Mouse (Mus musculus): Measurements from ENCODE around the gene Lamb3. TPM values are rescaled to one million over a fixed set of nuclear protein-coding genes. Genes with fewer than 3 reads are reported as not detected.

The Lamb3 gene
- total RNA-seq, 4 experiments from 2014 or later, result 10.7 to 16.0 (median 11.5) TPM

DNA sequence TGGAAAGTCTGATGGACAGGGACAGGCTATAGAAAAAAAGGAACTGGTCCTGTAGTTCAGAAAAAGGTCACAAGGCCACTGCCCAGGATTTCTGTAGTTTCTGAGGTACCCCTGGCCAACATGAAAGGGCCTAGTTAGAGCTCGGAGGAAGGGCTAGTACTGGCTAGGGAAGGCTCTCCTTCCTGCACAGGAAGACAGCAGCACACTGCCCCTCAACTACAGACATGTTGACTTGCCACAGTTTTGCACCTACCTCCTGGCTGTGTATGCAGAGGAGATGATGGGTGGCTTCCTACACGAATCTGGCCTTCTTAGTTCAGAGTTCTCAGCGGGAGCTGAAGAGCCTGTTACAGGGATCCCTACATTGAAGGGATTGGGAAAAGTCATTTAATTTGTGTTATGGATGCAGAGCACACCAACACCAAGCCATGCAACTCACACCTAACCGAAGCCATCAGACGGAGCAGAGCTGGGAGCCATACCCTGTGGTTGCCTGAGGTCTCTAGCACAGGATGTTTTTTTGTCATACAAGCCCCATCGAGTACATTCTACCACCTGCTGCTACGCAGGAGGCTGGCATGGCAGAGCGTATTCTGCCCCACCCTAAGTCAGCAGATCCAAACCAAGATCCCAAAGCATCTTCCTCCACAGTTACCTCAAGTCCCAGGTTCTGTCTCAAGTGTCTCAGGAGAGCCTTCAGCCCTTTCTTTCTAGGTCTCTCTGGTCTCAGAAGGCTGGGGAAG is 6.7 kb upstream of the Lamb3 start:
- no peak for DNase-seq (ENCODE audit: low spot score)

GRCm38 (mm10) chr1:193201383-193201778 is 6.1 kb upstream of the Lamb3 start, which contains the start of gene Traf3ip3:
Gene Traf3ip3 (minus strand): TSS chr1:193201703.
- DNase-seq (ENCODE audit: low spot score), result no peak

DNA sequence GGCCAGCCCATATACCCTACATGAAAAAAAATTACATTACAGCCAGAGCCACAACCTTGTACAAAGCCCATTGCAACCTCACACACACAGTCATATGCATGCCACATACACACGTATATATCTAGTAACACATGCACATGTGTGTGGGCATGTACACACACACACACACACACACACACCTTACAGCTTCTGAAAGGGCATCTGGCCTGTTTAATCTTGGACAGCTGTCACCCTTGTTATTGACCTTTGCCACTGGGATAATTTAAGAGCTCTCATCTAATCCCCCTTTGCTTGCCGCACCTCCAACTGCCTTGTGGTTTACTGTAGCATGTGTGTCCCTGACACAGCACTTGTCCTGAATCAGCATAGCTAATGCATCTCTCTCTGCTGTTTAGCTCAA is 3.7 kb upstream of the Lamb3 start:
- DNase-seq (ENCODE audit: low spot score), result no peak

DNA sequence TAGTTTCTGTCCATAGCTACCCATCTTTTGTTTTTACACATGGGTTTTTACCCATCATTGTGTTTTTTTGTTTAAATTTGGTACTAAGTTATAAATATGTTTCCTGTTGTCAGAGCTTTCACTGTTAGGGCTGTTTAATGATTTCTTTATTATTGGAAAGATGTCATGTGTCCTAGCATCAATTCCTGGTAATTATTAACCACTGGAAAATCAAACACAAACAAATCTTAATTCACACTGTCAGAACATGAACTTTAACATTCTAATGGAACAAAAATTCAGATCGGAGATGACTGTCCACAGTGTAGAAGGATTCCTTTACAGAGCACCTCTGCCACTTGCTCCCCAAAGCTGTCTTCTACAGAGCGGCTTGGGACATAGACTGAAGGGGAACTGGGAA is 2.1 kb upstream of the Lamb3 start:
- DNase-seq (ENCODE audit: low spot score), result no peak

DNA sequence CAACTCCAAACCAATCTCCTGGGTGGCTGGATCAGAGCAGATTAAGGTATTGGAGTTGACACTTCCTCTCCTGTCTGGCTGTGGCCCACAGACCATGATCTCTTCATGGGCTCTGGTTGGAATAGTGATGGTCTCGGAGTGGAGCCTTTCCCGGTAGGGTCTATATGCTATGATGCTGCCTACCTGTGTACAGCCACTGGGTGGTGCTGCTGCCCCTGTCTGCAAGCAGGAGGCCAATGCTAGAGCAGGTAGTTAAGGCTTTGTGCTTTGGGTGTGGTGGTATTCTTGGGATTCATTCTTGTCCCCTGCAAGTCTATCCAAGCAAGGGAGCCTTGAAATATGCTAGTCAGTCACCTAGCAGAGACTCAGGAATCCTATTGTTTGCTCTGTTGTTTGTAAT is 679 bp downstream of the Lamb3 start:
- no peak for DNase-seq (ENCODE audit: low spot score)

GRCm38 (mm10) chr1:193211371-193211770 is 3.9 kb downstream of the Lamb3 start:
- no peak for DNase-seq (ENCODE audit: low spot score)

DNA sequence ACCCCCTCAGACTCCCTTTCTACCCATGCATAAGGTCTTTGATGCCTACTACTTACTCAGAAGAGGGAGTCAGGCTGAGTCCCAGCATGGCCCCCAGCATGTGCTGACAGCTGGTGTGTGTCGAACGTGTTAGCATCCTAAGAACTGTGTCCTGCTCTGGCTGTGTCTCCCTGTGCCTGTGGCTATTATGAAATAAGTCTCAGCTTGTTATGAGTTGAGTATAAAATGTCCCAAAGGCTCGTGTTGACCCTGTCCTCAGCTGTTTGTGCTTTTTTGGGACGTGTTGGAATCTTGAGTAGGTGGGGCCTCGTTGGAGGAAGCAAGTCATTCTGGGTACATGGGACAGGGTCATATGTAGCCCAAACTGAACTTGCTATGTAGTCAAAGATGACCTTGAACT is 6.6 kb downstream of the Lamb3 start:
- DNase-seq (ENCODE audit: low spot score), result no peak

GRCm38 (mm10) chr1:193216000-193216399 is 8.5 kb downstream of the Lamb3 start:
- no peak for DNase-seq (ENCODE audit: low spot score)

DNA sequence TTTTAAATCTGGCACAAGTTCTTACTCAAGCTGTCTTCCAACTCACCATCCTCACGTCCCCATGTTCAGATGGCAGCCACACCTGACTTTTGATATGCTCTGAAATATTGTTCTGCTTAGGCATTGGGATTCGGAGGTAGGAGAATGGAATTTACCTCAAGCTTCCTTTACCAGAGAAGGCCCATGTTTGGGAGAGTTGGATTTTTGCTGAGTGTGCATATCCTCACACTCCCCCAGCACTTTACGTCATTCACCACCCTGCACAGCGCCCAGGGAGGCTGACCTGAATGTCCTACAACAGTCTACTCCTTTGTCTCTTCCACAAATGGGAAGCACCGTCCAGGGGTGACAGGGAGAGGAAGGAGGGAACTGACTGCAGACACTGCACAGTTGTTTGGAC is 12.9 kb downstream of the Lamb3 start:
- DNase-seq (ENCODE audit: low spot score), result no peak

DNA sequence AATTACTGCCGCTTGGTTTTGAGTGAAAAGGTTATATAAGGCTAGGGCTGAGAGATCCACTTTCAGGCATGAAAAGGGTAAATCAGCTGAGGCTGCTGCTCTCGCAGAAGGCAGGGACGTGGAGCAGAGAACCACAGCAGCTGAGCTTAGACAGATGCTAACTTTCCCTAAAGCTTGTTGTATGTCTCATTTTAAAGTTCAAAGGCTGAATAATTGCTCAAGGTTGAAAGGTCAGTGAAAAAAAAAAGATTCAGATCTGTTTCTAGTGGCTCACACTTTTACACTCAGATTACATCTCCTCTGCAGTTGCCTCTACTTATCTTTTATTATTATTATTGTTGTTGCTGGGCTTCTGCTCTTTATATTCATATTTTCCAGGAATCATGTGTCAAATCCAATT is 18.0 kb downstream of the Lamb3 start:
- no peak for DNase-seq (ENCODE audit: low spot score)

DNA sequence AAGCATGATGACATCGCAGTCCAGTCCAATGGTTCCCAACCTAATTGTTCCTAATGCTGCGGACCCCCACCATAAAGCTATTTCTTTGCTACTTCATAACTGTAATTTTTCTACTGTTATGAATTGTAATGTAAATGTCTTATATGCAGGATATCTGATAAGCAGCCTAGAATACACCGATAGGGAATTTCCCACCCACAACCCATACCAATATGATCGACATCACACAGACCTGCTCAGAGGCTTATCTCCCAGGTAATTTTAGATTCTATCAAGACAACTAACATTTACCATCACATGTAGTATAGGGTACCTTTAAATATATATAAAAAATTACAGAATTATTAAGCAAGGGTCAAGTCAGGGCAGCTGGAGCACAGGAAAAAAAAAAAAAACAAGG is 18.6 kb downstream of the Lamb3 start:
- DNase-seq (ENCODE audit: low spot score), result no peak

GRCm38 (mm10) chr1:193226724-193227522 is 19.4 kb downstream of the Lamb3 start:
- DNase-seq (ENCODE audit: low spot score), result no peak

DNA sequence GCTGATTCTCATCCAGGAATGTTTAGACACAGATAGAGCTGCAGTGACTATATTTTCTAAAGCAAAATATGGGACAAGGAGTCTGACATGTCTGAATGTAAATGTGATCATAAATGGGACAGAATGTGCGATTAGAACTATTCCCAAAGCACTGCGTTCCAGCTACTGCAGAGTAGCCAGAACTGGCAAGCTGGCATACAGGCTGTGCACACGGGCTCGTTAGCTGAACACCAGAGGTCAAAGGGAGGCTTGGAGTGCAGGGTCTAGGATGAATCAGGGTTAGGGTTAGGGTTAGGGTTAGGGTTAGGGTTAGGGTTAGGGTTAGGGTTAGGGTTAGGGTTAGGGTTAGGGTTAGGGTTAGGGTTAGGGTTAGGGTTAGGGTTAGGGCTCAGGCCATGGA is 20.0 kb downstream of the Lamb3 start:
- no peak for DNase-seq (ENCODE audit: low spot score)

DNA sequence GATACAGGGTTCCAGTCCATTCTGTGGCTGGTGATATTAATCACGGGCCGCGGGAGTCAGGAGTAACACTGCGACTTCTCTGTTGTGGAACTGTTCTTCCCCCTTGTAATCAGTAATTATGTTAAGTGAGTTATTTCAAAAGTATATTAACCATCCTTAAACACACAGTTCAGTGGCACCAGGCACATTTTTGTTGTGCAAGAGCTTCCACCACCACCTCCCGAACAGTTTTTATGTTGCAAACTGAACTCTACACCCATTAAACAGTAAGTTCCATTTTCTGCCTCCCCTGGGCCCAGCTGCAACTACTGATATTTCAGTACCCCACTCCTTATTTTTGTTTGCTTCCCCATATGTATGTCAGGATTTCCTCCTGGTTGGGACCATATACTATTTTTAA is 22.1 kb downstream of the Lamb3 start:
- no peak for DNase-seq (ENCODE audit: low spot score)

- no peak for DNase-seq (ENCODE audit: low spot score)
Observed at GRCm38 (mm10) chr1:193230531-193230930, 23.0 kb downstream of the Lamb3 start.

GRCm38 (mm10) chr1:193230935-193231334 is 23.4 kb downstream of the Lamb3 start:
- no peak for DNase-seq (ENCODE audit: low spot score)

- DNase-seq (ENCODE audit: low spot score), result no peak
Observed at GRCm38 (mm10) chr1:193232732-193233131, 25.2 kb downstream of the Lamb3 start.

DNA sequence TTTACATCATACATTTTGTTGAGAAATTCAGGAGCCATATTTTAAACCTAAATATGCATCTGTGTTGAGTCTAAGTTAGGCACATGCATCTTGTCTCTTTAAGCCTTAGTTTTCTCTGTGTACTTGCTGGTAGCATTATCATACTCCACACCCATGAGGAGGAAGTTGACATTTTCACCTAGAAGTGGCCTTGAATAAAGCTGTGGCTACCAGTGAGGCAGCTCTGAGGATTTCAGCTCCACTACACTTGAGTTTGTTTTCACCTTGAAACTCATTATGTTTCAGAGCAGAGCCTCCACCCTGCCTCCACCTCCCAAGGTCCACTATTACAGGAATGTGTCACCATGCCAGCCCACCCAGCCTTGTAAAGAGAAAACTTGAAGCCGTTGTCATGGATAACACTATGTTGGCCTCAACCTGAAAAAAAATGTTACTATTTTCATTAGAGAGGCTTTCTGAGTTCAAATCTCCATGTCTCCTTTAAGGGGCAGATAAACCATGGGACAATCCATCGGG is 26.7 kb downstream of the Lamb3 start:
- DNase-seq (ENCODE audit: low spot score), result no peak

- no peak for DNase-seq (ENCODE audit: low spot score)
Observed at GRCm38 (mm10) chr1:193234930-193235329, 27.4 kb downstream of the Lamb3 start.

DNA sequence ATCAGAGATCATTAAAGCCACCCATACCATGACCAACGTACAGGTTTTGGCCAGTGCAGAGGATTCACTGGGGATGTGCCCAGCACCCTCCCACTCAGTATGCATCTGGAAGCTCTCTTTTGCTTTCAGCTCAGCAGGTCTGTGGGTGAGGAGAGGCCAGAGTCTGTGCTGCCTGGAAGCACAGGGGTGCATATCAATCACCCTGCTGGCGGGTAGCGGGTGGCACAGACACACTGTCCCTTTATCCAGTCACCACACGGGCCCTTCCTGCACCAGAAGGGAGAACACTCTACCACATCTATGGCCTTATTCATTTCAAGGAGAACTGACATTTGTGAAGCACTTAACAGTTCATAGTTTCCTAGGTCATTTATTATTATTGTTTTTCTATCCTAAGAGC is 30.9 kb downstream of the Lamb3 start:
- DNase-seq (ENCODE audit: low spot score), result no peak

- no peak for DNase-seq (ENCODE audit: low spot score)
Observed at GRCm38 (mm10) chr1:193241436-193241835, 33.9 kb downstream of the Lamb3 start.

DNA sequence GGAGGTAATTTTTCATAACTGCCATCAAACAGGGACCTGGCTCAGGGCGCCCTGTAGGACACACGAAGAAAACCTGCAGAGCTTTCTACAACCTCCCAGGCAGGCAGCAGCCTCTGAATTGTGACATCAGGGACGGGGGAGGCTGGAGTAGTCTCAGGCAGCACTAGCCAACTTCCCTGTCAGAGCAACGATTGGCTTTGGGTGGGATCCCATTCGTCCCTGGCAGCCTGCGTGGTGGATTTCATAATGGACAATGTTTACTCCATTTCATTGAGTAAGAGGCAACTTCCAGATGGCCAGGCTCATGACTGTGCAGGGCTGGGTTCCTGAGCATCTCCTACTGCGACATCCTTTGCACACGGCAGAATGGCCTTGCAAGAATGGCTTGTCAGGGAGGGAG is 34.7 kb downstream of the Lamb3 start:
- DNase-seq (ENCODE audit: low spot score), result peak; percentile 84

DNA sequence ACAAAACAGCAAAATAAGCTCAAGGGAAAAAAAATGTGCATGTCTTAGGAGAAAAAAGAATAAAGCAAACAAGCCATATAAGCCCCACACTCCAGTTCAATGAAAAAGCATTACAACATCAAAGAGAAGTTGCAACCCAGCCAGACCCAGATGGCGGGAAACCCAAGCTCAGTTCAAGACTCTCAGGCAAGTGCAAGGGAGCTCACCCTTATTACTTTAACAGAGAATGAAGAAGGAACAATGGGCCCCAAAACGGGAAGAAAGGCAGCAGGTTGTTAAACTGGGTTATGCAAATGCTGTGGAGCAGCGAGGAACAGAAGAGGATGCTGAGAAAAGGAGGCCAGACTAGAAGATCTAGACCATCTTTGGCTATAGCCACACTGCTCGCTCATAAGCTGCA is 35.4 kb downstream of the Lamb3 start:
- DNase-seq (ENCODE audit: low spot score), result no peak

Data from heart, adult 8-10 months (tissue).